Mouse (Mus musculus) lung, postnatal 0 days (tissue): Measurements from ENCODE around the gene B4galnt2. TPM values are rescaled to one million over a fixed set of nuclear protein-coding genes. Genes with fewer than 3 reads are reported as not detected.

Experiments used
- ATAC-seq: fragments of 200-750 bp; cut with Nextera tagmentation; 2 replicates; pipeline ENCODE4 v1.8.0; 2017; ENCODE audit warnings: moderate library complexity
- DNase-seq: peaks from one replicate; pipeline ENCODE4 v3.0.0-alpha.2; 2016; ENCODE audit warnings: low spot score
- H3K27ac ChIP-seq: fragments of 300-500 bp; sonication (generic); 2 replicates; pipeline ENCODE4 v1.5.1; 2014; ENCODE audit warnings: antibody characterized with exemption, mild to moderate bottlenecking, low read length, mixed read lengths
- H3K27me3 ChIP-seq: fragments of 300-500 bp; sonication (generic); replicated peaks from 2 replicates; pipeline ENCODE4 v1.6.1; 2014; ENCODE audit warnings: low read length, mixed read lengths; ENCODE audit not compliant: insufficient read depth
- H3K36me3 ChIP-seq: fragments of 300-500 bp; sonication (generic); 2 replicates; pipeline ENCODE4 v1.6.1; 2014; ENCODE audit warnings: low read length, mixed read lengths; ENCODE audit not compliant: insufficient read depth
- H3K4me1 ChIP-seq: fragments of 300-500 bp; sonication (generic); 2 replicates; pipeline ENCODE4 v1.6.1; 2014; ENCODE audit warnings: antibody characterized with exemption, low read depth, low read length, mixed read lengths; ENCODE audit not compliant: insufficient read depth
- H3K4me2 ChIP-seq: fragments of 300-500 bp; sonication (generic); replicated peaks from 2 replicates; pipeline ENCODE4 v1.6.1; 2014; ENCODE audit warnings: low read depth, mild to moderate bottlenecking, low read length, moderate library complexity, mixed read lengths
- H3K4me3 ChIP-seq: fragments of 300-500 bp; sonication (generic); 2 replicates; pipeline ENCODE4 v1.5.1; 2014; ENCODE audit warnings: low read depth, low read length
- H3K9ac ChIP-seq: fragments of 300-500 bp; sonication (generic); replicated peaks from 2 replicates; pipeline ENCODE4 v1.6.1; 2014; ENCODE audit warnings: low read depth, mild to moderate bottlenecking
- H3K9me3 ChIP-seq: fragments of 300-500 bp; sonication (generic); 2 replicates; pipeline ENCODE4 v1.6.1; 2016; ENCODE audit warnings: low read length, mixed read lengths
- CTCF ChIP-seq: IDR thresholded peaks from 2 replicates; pipeline ENCODE4 v1.5.1; 2016; ENCODE audit warnings: antibody characterized with exemption, mild to moderate bottlenecking
- EP300 ChIP-seq: IDR thresholded peaks from 2 replicates; pipeline ENCODE4 v1.6.1; 2016; ENCODE audit warnings: antibody characterized with exemption, mild to moderate bottlenecking, control low read depth
- WGBS: fragments of 180-500 bp; shearing (Covaris S2); extraction: QIAGEN DNeasy Blood & Tissue Kit; methylation state at CpG from one replicate; pipeline ENCODE4 v1.1.7; 2014; 5-methylcytosine and 5-hydroxymethylcytosine counted together
- polyA plus RNA-seq: library from polyadenylated mRNA; unstranded; fragments of >200 nt; fragmentation: Nextera tagmentation; extraction: Ambion mirVana; gene quantifications from 2 replicates; pipeline ENCODE4 v1.2.1, GENCODE M21; 2015

The B4galnt2 gene
- polyA plus RNA-seq, 1 experiment from 2014 or later, result not detected

DNA sequence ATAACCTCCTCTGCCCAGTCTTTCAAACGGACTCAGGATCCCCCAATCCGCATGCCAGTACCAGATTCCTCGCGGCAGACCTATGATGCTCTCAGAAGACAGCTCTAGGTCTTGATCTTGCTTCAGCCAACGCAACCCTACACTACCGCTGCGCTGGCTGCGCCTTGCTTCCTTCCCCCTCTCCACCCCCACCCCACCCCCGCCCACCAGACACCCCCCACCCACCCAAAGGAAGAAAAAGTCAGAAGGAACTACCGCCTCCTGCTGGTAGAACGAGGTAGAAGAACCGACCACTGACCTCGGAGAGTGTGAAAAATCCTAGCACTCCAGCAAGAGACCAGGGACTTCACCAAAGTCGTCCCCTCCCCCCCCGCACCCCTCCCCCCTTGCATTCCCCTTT, 83.0 kb downstream of the B4galnt2 start:
- Histone ChIP-seq H3K36me3 (no peaks in the 10 kb centered on the region), H3K4me2 (peak overlapping the region; percentile 52), H3K9ac (no peak overlapping the region), H3K27ac (no peak overlapping the region), H3K4me1 (peaks cover 35% of the 10 kb centered on the region), H3K4me3 (peak overlapping the region; percentile 35), H3K9me3 (no peaks in the 10 kb centered on the region), H3K27me3 (peaks cover 43% of the 10 kb centered on the region)
- DNase-seq (peak; percentile 35), ATAC-seq (no peak)
- WGBS, result 7% methylated on average over 14 of the region's 15 CpGs
- TF ChIP-seq CTCF (peak; percentile 45), EP300 (no peak)

DNA sequence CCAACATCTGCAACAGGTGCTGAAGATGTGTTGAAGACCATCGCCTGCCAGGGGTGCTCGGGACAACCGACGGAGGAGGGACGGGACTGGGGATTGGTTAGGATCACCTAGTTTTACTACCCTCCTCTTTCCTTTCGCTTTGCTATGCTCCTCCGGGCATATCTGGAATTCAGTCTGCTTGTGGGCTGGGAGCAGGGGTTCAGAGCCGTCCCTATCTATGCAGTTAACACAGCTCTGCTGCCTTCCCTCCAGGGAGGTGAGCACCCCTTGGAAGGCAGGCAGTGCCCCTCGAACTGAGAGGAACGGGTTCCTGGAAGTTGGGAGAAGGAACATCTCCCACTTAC, 83.4 kb downstream of the B4galnt2 start:
- ATAC-seq, result no peak
- H3K9me3 ChIP-seq, result no peaks in the 10 kb centered on the region
- no peaks in the 10 kb centered on the region for H3K36me3 ChIP-seq
- peaks cover 43% of the 10 kb centered on the region for H3K27me3 ChIP-seq
- DNase-seq, result no peak
- H3K4me1 ChIP-seq, result peaks cover 32% of the 10 kb centered on the region
- H3K27ac ChIP-seq, result no peak overlapping the region
- H3K4me2 ChIP-seq, result peak overlapping the region; percentile 52
- WGBS, result 9% methylated on average over 10 of the region's 10 CpGs
- TF ChIP-seq CTCF, result no peak
- TF ChIP-seq EP300, result no peak
- H3K9ac ChIP-seq, result no peak overlapping the region
- H3K4me3 ChIP-seq, result peak overlapping the region; percentile 35

DNA sequence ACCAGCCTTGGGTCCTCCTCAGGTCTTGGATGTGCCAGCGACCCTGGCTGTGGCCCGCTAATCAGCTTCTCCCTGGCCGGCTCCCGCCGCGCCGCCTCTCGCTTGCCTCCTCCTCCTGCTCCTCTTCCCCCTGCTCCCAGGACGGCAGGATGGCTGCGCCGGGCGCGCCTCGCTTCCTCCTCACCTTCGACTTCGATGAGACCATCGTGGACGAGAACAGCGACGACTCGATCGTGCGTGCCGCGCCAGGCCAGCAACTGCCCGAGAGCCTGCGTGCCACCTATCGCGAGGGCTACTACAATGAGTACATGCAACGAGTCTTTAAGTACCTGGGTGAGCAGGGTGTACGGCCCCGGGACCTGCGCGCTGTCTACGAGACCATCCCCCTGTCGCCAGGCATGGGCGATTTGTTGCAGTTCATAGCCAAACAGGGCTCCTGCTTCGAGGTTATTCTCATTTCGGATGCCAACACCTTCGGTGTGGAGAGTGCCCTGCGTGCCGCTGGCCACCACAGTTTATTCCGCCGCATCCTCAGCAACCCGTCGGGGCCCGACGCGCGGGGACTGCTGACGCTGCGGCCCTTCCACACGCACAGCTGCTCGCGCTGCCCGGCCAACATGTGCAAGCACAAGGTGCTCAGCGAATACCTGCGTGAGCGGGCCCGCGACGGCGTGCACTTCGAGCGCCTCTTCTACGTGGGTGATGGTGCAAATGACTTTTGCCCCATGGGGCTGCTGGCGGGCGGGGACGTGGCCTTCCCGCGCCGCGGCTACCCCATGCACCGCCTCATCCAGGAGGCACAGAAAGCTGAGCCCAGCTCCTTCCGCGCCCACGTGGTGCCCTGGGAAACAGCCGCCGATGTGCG, 84.0 kb downstream of the B4galnt2 start:
- TF ChIP-seq EP300 (no peak), CTCF (no peak)
- Histone ChIP-seq H3K4me1 (peaks cover 27% of the 10 kb centered on the region), H3K36me3 (no peaks in the 10 kb centered on the region), H3K27me3 (peaks cover 43% of the 10 kb centered on the region), H3K9ac (no peak overlapping the region), H3K4me2 (peak overlapping the region; percentile 52), H3K9me3 (no peaks in the 10 kb centered on the region), H3K27ac (no peak overlapping the region), H3K4me3 (peak overlapping the region; percentile 35)
- DNase-seq, result peak; percentile 28
- peak; percentile 23; the same call in 1 of the 2 replicates for ATAC-seq
- 3% methylated on average over 79 of the region's 80 CpGs for WGBS

DNA sequence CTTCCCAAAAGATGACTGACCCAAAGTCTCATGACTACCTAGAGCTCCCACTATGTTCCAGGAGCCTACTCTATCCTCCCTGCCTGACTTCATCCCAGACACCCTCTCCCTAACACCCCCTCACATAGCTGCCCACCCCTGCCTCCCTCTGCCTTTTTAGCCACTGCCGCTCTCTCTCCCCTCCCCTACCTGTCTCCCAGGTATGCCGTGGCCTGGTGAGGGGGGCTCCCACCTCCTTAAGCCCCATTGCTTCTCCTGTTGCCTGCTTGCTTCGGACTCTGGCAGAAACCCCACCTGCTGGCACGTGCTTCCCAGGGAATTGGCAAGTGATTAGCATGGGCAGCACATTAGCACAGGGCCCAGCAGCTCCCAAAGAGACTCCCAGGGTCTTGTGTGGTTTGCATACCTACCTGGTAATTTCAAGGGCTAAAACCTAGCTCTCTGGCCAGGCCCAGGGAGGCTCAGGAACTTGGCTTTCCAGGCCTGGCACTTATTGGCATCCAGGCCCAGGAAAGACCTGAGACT, 85.1 kb downstream of the B4galnt2 start:
- H3K27me3 ChIP-seq, result peaks cover 43% of the 10 kb centered on the region
- ATAC-seq (no peak), DNase-seq (no peak)
- no peak overlapping the region for H3K4me2 ChIP-seq
- no peak overlapping the region for H3K9ac ChIP-seq
- H3K36me3 ChIP-seq, result no peaks in the 10 kb centered on the region
- 43% methylated on average over 4 of the region's 4 CpGs for WGBS
- no peaks in the 10 kb centered on the region for H3K9me3 ChIP-seq
- H3K4me3 ChIP-seq, result no peak overlapping the region
- H3K4me1 ChIP-seq, result peaks cover 19% of the 10 kb centered on the region
- TF ChIP-seq EP300, result no peak
- no peak for TF ChIP-seq CTCF
- no peak overlapping the region for H3K27ac ChIP-seq

DNA sequence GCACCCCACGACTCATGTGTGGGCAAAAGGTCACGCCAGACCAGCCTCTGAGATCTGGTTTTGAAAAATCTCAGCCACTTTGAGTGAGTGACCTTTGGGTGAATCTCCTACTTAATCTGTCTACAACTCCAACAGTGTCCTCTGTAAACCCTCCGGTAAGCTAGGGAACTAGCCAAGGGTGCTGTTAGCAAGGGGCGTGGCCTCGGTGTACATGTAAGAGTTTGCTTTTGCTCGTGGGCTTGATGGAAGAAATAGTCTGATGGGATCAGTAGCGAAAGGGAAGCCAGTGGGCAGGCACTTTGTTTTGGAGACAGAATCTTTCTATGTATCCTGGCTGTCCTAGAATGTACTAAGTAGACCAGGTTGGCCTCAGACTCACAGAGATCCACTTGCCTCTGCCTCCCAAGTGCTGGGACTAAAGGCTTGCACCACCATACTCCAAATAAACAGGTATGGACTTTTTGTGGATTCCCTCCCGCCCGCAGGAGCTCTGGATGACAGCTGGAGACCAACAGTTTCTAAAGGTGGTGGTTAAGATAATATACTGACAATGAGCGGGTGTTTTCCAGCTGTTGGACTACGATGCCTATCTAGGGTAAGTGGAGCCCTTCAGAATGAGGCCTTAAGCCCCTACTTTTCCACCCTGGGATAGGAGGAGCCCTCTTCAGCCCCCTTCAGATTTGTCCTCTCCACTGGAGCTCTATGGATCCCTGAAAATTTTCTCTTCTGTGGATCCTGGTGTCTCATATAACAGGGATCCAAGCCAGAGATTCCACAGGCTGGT, 86.3 kb downstream of the B4galnt2 start:
- DNase-seq (no peak), ATAC-seq (no peak)
- 61% methylated on average over 11 of the region's 11 CpGs for WGBS
- Histone ChIP-seq H3K9me3 (no peaks in the 10 kb centered on the region), H3K27ac (no peak overlapping the region), H3K4me3 (no peak overlapping the region), H3K36me3 (no peaks in the 10 kb centered on the region), H3K9ac (no peak overlapping the region), H3K27me3 (peaks cover 43% of the 10 kb centered on the region), H3K4me2 (no peak overlapping the region), H3K4me1 (peaks cover 13% of the 10 kb centered on the region)
- TF ChIP-seq CTCF (no peak), EP300 (no peak)

DNA sequence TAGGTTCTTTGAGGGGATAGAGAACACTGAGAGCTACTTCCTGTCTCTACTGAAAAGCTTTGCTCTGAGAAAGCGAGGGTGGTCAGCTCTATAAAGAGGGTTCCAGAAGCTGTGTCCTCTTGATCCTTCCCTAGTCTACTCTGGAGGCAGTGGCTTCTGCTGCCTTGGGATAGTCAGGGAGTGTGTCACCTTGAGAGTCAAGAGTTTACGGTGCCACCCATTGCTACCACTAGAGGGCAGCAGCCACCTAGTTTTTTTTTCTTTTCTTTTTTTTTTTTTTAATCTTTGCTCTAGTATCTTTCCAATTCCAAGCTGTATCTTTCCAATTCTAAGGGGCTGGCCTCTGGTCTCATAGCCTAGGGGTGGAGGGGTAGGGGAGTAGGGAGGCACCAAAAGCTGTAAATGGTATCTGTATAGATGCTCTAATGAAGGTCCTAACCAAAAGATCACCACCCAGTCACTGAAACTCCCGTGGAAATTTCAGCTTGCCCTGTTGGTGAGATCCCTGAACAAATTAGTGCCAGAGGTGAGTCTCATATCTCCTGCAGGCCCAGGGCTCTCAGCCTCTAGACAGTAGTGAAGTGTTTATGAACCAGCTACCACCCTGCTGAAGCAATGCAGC, 87.1 kb downstream of the B4galnt2 start:
- WGBS, result 15% methylated on average over 3 of the region's 3 CpGs
- H3K4me1 ChIP-seq, result peaks cover 13% of the 10 kb centered on the region
- H3K27ac ChIP-seq, result no peak overlapping the region
- no peaks in the 10 kb centered on the region for H3K9me3 ChIP-seq
- peaks cover 39% of the 10 kb centered on the region for H3K27me3 ChIP-seq
- no peak overlapping the region for H3K4me3 ChIP-seq
- H3K4me2 ChIP-seq, result no peak overlapping the region
- H3K9ac ChIP-seq, result no peak overlapping the region
- no peaks in the 10 kb centered on the region for H3K36me3 ChIP-seq
- DNase-seq (peak; percentile 87), ATAC-seq (no peak)
- TF ChIP-seq EP300, result 0 out of 2 replicates have a peak, but pooled peaks have one; percentile 16
- peak; percentile 81 for TF ChIP-seq CTCF
